Comparison of ENCODE assay signal across 8 mouse cellular contexts in genomic region chr17:57249186-57250181, GRCm38 (mm10). TPM values are rescaled to one million over a fixed set of nuclear protein-coding genes. Genes with fewer than 3 reads are reported as not detected.
DNase-seq lines count a peak whose midpoint lies in the region; ATAC-seq lines count a peak whose summit lies in the region.

Gene Trip10 (plus strand): TSS chr17:57249455.

- H3K4me1 ChIP-seq in embryonic facial prominence, embryonic 11.5 days (ENCODE audit: control insufficient read depth, insufficient read depth, low read length), result peaks cover 4% of the 10 kb centered on the region
- H3K4me1 ChIP-seq in midbrain, embryonic 11.5 days (ENCODE audit: control insufficient read depth, insufficient read depth, low read length), result peaks cover 18% of the 10 kb centered on the region

- peak within 1 kb of the TSS; percentile 92 for H3K4me2 ChIP-seq in embryonic facial prominence, embryonic 11.5 days (ENCODE audit: low read depth, low read length)
- H3K4me2 ChIP-seq in midbrain, embryonic 11.5 days, result peak within 1 kb of the TSS; percentile 91

- peak; percentile 5 for ATAC-seq in embryonic facial prominence, embryonic 11.5 days (replicated peaks; ENCODE audit: insufficient number of reproducible peaks, low FRiP score, low TSS enrichment, low read depth)
- peak; percentile 65 for ATAC-seq in midbrain, embryonic 11.5 days (ENCODE audit: low FRiP score)

- intact Hi-C loops in left cerebral cortex, postnatal 4 days (cut with DNase I), result loop anchor here (5.0 to 10.0 kb wide), 2 partner anchors 88 to 435 kb away; no protein-coding TSS in a partner anchor

- under 1% methylated on average over 49 of the region's 52 CpGs for WGBS in embryonic facial prominence, embryonic 11.5 days
- under 1% methylated on average over 45 of the region's 52 CpGs for WGBS in midbrain, embryonic 11.5 days

- H3K27me3 ChIP-seq in embryonic facial prominence, embryonic 11.5 days (ENCODE audit: control insufficient read depth, insufficient read depth, low read length), result no peaks in the 10 kb centered on the region
- no peaks in the 10 kb centered on the region for H3K27me3 ChIP-seq in midbrain, embryonic 11.5 days (ENCODE audit: control insufficient read depth, insufficient read depth, low read length)

- H3K27ac ChIP-seq in embryonic facial prominence, embryonic 11.5 days (replicated peaks; ENCODE audit: low read depth, low read length), result peak within 1 kb of the TSS; percentile 66
- H3K27ac ChIP-seq in midbrain, embryonic 11.5 days (ENCODE audit: low read depth, low read length), result peak within 1 kb of the TSS; percentile 52

- no peaks in the 10 kb centered on the region for H3K9me3 ChIP-seq in embryonic facial prominence, embryonic 11.5 days (replicated peaks; ENCODE audit: control insufficient read depth, low read length)
- no peaks in the 10 kb centered on the region for H3K9me3 ChIP-seq in midbrain, embryonic 11.5 days (ENCODE audit: control insufficient read depth, low read length)

- H3K9ac ChIP-seq in embryonic facial prominence, embryonic 11.5 days (replicated peaks; ENCODE audit: low read length), result peak within 1 kb of the TSS; percentile 74
- H3K9ac ChIP-seq in midbrain, embryonic 11.5 days (ENCODE audit: low read length), result peak within 1 kb of the TSS; percentile 62

- H3K36me3 ChIP-seq in embryonic facial prominence, embryonic 11.5 days (replicated peaks; ENCODE audit: control insufficient read depth, insufficient read depth, low read depth, low read length), result no peaks in the 10 kb centered on the region; the same call in 1 of the 2 replicates
- peaks cover 3% of the 10 kb centered on the region; the same call in 1 of the 2 replicates for H3K36me3 ChIP-seq in midbrain, embryonic 11.5 days (ENCODE audit: control insufficient read depth, insufficient read depth, low read length)

- peak within 1 kb of the TSS; percentile 77 for H3K4me3 ChIP-seq in embryonic facial prominence, embryonic 11.5 days (ENCODE audit: low read depth, low read length)
- H3K4me3 ChIP-seq in midbrain, embryonic 11.5 days (ENCODE audit: low read depth, low read length), result peak within 1 kb of the TSS; percentile 63

- peak; percentile 99 for DNase-seq in adrenal gland, postnatal 14 days
- DNase-seq in embryonic facial prominence, embryonic 11.5 days (ENCODE audit: low spot score), result peak; percentile 96
- DNase-seq in heart, adult 11 months, result peak; percentile 99
- DNase-seq in kidney, adult 11 months, result peak; percentile 92
- peak; percentile 95 for DNase-seq in left cerebral cortex, postnatal 4 days
- DNase-seq in midbrain, embryonic 11.5 days (ENCODE audit: low spot score, missing footprints), result peak; percentile 100
- DNase-seq in right cerebral cortex, postnatal 4 days, result peak; percentile 88
- DNase-seq in yolk sac, embryonic 10.5 days (ENCODE audit: low spot score), result peak; percentile 97

RNA-seq across cellular contexts. Expression of gene Trip10, which starts in this region (rescaled TPM):
- total RNA-seq in adrenal gland, postnatal 14 days (2021), result 38.5 and 45.1 TPM in 2 replicates
- polyA plus RNA-seq in embryonic facial prominence, embryonic 11.5 days (2014; fragmentation: Nextera tagmentation; extraction: Ambion mirVana), result 25.3 and 27.2 TPM in 2 replicates
- total RNA-seq in left cerebral cortex, postnatal 4 days (2021), result 1 to 10 TPM; 5.1 to 6.1 TPM
- 21.2 and 23.6 TPM in 2 replicates for polyA plus RNA-seq in midbrain, embryonic 11.5 days (2014; fragmentation: Nextera tagmentation; extraction: Ambion mirVana)

Comparison
In these comparisons a context has a peak if more than half of its experiments do, and no peak if none do; other contexts are left out.
1. Peak in every context shown above with its lines: DNase-seq, ATAC-seq, H3K4me3 ChIP-seq and H3K27ac ChIP-seq.